Mouse (Mus musculus) hindbrain, embryonic 16.5 days (tissue): Measurements from ENCODE around the gene Elovl7. TPM values are rescaled to one million over a fixed set of nuclear protein-coding genes. Genes with fewer than 3 reads are reported as not detected.
A peak's percentile ranks its signal among the peaks of the same experiment; 100 is the strongest.

Source experiments
- ATAC-seq: fragments of 200-750 bp; cut with Nextera tagmentation; 2 replicates; pipeline ENCODE4 v1.8.0; 2017; ENCODE audit warnings: moderate TSS enrichment, moderate library complexity
- H3K27ac ChIP-seq: fragments of 300-500 bp; sonication (generic); 2 replicates; pipeline ENCODE4 v1.5.1; 2014; ENCODE audit warnings: low read depth, mild to moderate bottlenecking, control low read depth, low read length, moderate library complexity
- H3K27me3 ChIP-seq: fragments of 300-500 bp; sonication (generic); replicated peaks from 2 replicates; pipeline ENCODE4 v1.6.1; 2014; ENCODE audit warnings: low read length; ENCODE audit not compliant: control insufficient read depth, insufficient read depth
- H3K36me3 ChIP-seq: fragments of 300-500 bp; sonication (generic); 2 replicates; pipeline ENCODE4 v1.6.1; 2014; ENCODE audit warnings: mild to moderate bottlenecking, low read length, moderate library complexity, mixed read lengths; ENCODE audit not compliant: control insufficient read depth, insufficient read depth
- H3K4me1 ChIP-seq: fragments of 300-500 bp; sonication (generic); 2 replicates; pipeline ENCODE4 v1.6.1; 2014; ENCODE audit warnings: low read depth, low read length; ENCODE audit not compliant: control insufficient read depth, insufficient read depth
- H3K4me2 ChIP-seq: fragments of 300-500 bp; sonication (generic); 2 replicates; pipeline ENCODE4 v1.6.1; 2014; ENCODE audit warnings: mild to moderate bottlenecking, low read length, control low read depth, moderate library complexity
- H3K4me3 ChIP-seq: fragments of 300-500 bp; sonication (generic); 2 replicates; pipeline ENCODE4 v1.5.1; 2014; ENCODE audit warnings: mild to moderate bottlenecking, low read length, control low read depth, moderate library complexity
- H3K9ac ChIP-seq: fragments of 300-500 bp; sonication (generic); 2 replicates; pipeline ENCODE4 v1.6.1; 2014; ENCODE audit warnings: low read depth, mild to moderate bottlenecking, control low read depth, low read length, moderate library complexity
- H3K9me3 ChIP-seq: fragments of 300-500 bp; sonication (generic); 2 replicates; pipeline ENCODE4 v1.6.1; 2014; ENCODE audit warnings: mild to moderate bottlenecking, low read length, moderate library complexity; ENCODE audit not compliant: control insufficient read depth
- WGBS: fragments of 180-500 bp; shearing (Covaris S2); extraction: QIAGEN DNeasy Blood & Tissue Kit; methylation state at CpG from one replicate; pipeline ENCODE4 v1.1.7; 2014; 5-methylcytosine and 5-hydroxymethylcytosine counted together
- polyA plus RNA-seq: library from polyadenylated mRNA; unstranded; fragments of >200 nt; fragmentation: Nextera tagmentation; extraction: Ambion mirVana; gene quantifications from 2 replicates; pipeline ENCODE4 v1.2.1, GENCODE M21; 2015

Gene Elovl7
- polyA plus RNA-seq, 1 experiment from 2014 or later, result 5.0 TPM

DNA sequence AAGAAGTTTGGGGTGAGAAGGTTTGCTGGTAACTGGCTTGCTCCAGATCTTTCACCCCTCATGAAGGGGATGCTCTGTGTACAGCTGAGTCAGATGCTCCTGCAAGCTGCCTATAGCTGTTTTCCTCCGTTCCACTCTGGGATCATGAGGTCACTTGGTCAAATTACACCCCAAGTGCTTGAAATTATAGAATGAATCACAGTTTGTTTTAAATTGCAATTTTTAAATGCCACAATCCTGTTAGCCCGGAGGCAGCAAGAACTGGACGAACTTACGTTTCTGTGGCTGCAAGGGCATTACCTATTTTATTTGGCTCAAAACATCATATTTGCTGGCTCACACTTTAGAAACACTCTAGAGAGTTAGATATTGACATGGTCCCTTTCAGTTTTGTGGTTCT, 51.2 kb downstream of the Elovl7 start:
- H3K4me1 ChIP-seq, result no peaks in the 10 kb centered on the region; the same call in 1 of the 2 replicates
- ATAC-seq, result no peak
- whole genome bisulfite sequencing, result 92% methylated on average over 4 of the region's 4 CpGs
- H3K9ac ChIP-seq, result no peak overlapping the region
- no peaks in the 10 kb centered on the region for H3K27me3 ChIP-seq
- H3K27ac ChIP-seq, result no peak overlapping the region
- no peak overlapping the region for H3K4me2 ChIP-seq
- H3K4me3 ChIP-seq, result no peak overlapping the region
- H3K9me3 ChIP-seq, result no peaks in the 10 kb centered on the region
- H3K36me3 ChIP-seq, result no peaks in the 10 kb centered on the region

DNA sequence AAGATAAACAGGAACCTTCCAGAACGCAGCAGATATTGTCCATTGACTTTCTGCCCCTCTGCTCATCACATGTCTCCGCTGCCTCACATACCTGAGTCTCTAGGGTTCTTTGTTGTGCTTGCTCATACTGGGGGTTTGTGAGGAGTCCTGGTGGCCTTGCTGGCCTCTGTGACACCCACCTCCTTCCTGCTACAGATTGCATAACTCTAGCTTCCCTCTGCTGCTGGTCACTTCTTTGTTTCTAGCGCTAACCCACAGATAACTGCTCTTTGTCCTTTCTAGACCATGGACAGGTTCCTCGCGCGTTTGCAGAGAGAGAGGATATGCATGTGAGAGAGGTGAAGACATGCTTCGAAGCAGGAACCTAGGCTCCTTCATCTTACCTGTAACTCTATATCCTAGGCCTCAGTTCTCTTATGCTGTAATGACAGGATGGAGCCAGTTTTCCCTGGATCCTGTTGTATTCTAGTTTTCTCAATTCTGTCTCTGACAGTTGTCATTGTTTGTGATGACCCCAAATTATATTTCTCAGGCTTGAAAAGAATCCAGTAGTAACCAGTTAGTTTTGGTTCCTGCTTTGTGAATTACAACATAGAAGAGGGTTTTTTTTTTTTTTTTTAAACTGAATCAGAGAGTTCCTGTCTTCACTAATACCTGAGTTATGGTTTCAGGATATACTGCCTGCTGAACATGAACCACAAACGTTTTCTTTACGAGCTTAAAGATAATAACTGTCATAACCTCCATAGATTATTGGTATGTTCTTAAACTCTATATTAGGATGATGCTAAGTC, 53.8 kb downstream of the Elovl7 start:
- no peaks in the 10 kb centered on the region for H3K27me3 ChIP-seq
- no peaks in the 10 kb centered on the region; the same call in 1 of the 2 replicates for H3K4me1 ChIP-seq
- no peak for ATAC-seq
- 86% methylated on average over 9 of the region's 9 CpGs for WGBS
- no peak overlapping the region for H3K9ac ChIP-seq
- no peak overlapping the region for H3K27ac ChIP-seq
- H3K36me3 ChIP-seq, result no peaks in the 10 kb centered on the region
- H3K4me2 ChIP-seq, result no peak overlapping the region
- H3K9me3 ChIP-seq, result no peaks in the 10 kb centered on the region
- H3K4me3 ChIP-seq, result no peak overlapping the region

GRCm38 (mm10) chr13:108271458-108272148, 57.4 kb downstream of the Elovl7 start:
- H3K9me3 ChIP-seq, result no peaks in the 10 kb centered on the region
- 68% methylated on average over 7 of the region's 7 CpGs for WGBS
- H3K27ac ChIP-seq, result no peak overlapping the region

GRCm38 (mm10) chr13:108272332-108272731, 58.1 kb downstream of the Elovl7 start:
- no peak overlapping the region for H3K27ac ChIP-seq
- no peaks in the 10 kb centered on the region for H3K36me3 ChIP-seq

More at GRCm38 (mm10) chr13:108271458-108272148, 57.4 kb downstream of the Elovl7 start:
- H3K4me3 ChIP-seq, result no peak overlapping the region
- H3K4me2 ChIP-seq, result no peak overlapping the region
- ATAC-seq, result no peak
- H3K36me3 ChIP-seq, result no peaks in the 10 kb centered on the region
- no peak overlapping the region for H3K9ac ChIP-seq
- H3K4me1 ChIP-seq, result no peaks in the 10 kb centered on the region; the same call in 1 of the 2 replicates
- H3K27me3 ChIP-seq, result no peaks in the 10 kb centered on the region

GRCm38 (mm10) chr13:108273034-108273433, 58.8 kb downstream of the Elovl7 start:
- no peaks in the 10 kb centered on the region for H3K9me3 ChIP-seq
- no peak overlapping the region for H3K27ac ChIP-seq
- H3K4me1 ChIP-seq, result no peaks in the 10 kb centered on the region; the same call in 1 of the 2 replicates
- ATAC-seq, result no peak
- 65% methylated on average over 15 of the region's 15 CpGs for WGBS
- H3K27me3 ChIP-seq, result no peaks in the 10 kb centered on the region
- no peak overlapping the region for H3K9ac ChIP-seq
- no peaks in the 10 kb centered on the region for H3K36me3 ChIP-seq
- no peak overlapping the region for H3K4me3 ChIP-seq
- 0 out of 2 replicates have a peak overlapping the region, but pooled peaks have one; percentile 2 for H3K4me2 ChIP-seq

More at GRCm38 (mm10) chr13:108272332-108272731, 58.1 kb downstream of the Elovl7 start:
- H3K9me3 ChIP-seq, result no peaks in the 10 kb centered on the region
- H3K4me3 ChIP-seq, result no peak overlapping the region
- H3K4me1 ChIP-seq, result no peaks in the 10 kb centered on the region; the same call in 1 of the 2 replicates
- no peak for ATAC-seq
- no peak overlapping the region for H3K4me2 ChIP-seq
- no peak overlapping the region for H3K9ac ChIP-seq
- WGBS, result 79% methylated on average over 8 of the region's 8 CpGs
- no peaks in the 10 kb centered on the region for H3K27me3 ChIP-seq

- Histone ChIP-seq H3K4me1 (no peaks in the 10 kb centered on the region; the same call in 1 of the 2 replicates), H3K4me3 (no peak overlapping the region), H3K4me2 (0 out of 2 replicates have a peak overlapping the region, but pooled peaks have one; percentile 2), H3K27me3 (no peaks in the 10 kb centered on the region), H3K27ac (no peak overlapping the region), H3K9ac (no peak overlapping the region), H3K36me3 (no peaks in the 10 kb centered on the region), H3K9me3 (no peaks in the 10 kb centered on the region)
- 39% methylated on average over 5 of the region's 5 CpGs for WGBS
- ATAC-seq, result no peak
Observed at GRCm38 (mm10) chr13:108273456-108273855, 59.3 kb downstream of the Elovl7 start.

DNA sequence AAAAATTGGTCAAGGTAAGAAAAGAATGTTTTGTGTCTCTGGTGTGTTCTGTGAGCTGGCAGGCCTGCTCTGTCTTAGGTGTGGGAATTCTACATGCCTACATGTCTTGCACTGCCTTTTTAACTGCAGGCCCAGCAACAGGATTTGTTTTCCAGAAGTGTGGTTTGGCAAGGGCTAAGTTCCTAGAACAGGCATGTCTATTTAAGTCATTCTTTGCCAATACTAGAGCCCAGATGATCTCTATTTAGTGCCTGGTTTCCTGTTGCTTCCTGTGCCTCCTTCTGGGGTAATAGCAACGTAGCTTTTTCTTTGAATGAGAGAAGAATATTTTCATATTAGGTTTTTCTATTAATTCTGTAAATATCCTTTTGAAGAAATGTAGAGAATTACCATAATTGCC, 62.4 kb downstream of the Elovl7 start:
- no peaks in the 10 kb centered on the region for H3K36me3 ChIP-seq
- H3K9ac ChIP-seq, result no peak overlapping the region
- no peak overlapping the region for H3K4me2 ChIP-seq
- WGBS, result 51% methylated on average over 1 of the region's 1 CpGs
- no peaks in the 10 kb centered on the region for H3K4me1 ChIP-seq
- no peak for ATAC-seq
- no peaks in the 10 kb centered on the region for H3K27me3 ChIP-seq
- no peak overlapping the region for H3K4me3 ChIP-seq
- no peak overlapping the region for H3K27ac ChIP-seq
- H3K9me3 ChIP-seq, result no peaks in the 10 kb centered on the region

DNA sequence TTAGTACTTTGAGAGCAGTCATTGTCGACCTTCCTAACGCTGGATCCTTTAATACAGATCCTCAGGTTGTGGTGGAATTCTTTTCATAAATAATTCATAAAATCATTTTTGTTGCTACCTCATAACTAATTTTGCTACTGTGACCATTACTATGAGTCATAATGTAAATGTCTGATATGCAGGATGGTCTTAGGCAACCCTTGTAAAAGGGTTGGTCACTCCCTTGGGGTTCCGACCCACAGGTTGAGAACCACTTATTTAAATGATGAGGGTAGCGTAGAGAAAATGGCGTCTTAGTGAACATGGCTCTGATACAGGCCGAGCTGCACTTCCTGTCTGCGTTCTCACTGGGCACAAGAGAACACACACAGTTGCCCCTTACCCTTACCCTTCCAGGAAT, 63.1 kb downstream of the Elovl7 start:
- Histone ChIP-seq H3K4me1 (no peaks in the 10 kb centered on the region), H3K4me2 (no peak overlapping the region), H3K9ac (no peak overlapping the region), H3K36me3 (no peaks in the 10 kb centered on the region), H3K4me3 (no peak overlapping the region), H3K9me3 (no peaks in the 10 kb centered on the region), H3K27ac (no peak overlapping the region), H3K27me3 (no peaks in the 10 kb centered on the region)
- 83% methylated on average over 7 of the region's 7 CpGs for WGBS
- ATAC-seq, result no peak

GRCm38 (mm10) chr13:108278592-108278991, 64.4 kb downstream of the Elovl7 start:
- 58% methylated on average over 6 of the region's 6 CpGs for WGBS
- Histone ChIP-seq H3K4me3 (no peak overlapping the region), H3K4me2 (no peak overlapping the region), H3K9ac (no peak overlapping the region), H3K27me3 (no peaks in the 10 kb centered on the region), H3K27ac (no peak overlapping the region), H3K9me3 (no peaks in the 10 kb centered on the region), H3K36me3 (no peaks in the 10 kb centered on the region), H3K4me1 (no peaks in the 10 kb centered on the region)
- ATAC-seq, result no peak
